Mouse (Mus musculus): ENCODE data around the gene Trim47. TPM values are rescaled to one million over a fixed set of nuclear protein-coding genes. Genes with fewer than 3 reads are reported as not detected.

Gene Trim47
- 10 to 100 TPM; 21.9 to 31.7 TPM for total RNA-seq (2021)
- long read RNA-seq, experiment 1, transcript Trim47-202 (6 exons, 2,192 nt), result major isoform, 52 of 93 reads
- long read RNA-seq, experiment 1, transcript Trim47-201 (6 exons, 2,204 nt), result minor isoform, 26 of 93 reads
- long read RNA-seq, experiment 1, partial matches to known transcripts, result 0 of 93 reads
- long read RNA-seq, experiment 1, other reads (novel, unspliced or antisense), result 14 of 93 reads
- long read RNA-seq, experiment 2, transcript Trim47-201 (6 exons, 2,204 nt), result minor isoform, 22 of 64 reads
- long read RNA-seq, experiment 2, transcript Trim47-202 (6 exons, 2,192 nt), result major isoform, 32 of 64 reads
- long read RNA-seq, experiment 2, partial matches to known transcripts, result 2 of 64 reads
- long read RNA-seq, experiment 2, other reads (novel, unspliced or antisense), result 7 of 64 reads

DNA sequence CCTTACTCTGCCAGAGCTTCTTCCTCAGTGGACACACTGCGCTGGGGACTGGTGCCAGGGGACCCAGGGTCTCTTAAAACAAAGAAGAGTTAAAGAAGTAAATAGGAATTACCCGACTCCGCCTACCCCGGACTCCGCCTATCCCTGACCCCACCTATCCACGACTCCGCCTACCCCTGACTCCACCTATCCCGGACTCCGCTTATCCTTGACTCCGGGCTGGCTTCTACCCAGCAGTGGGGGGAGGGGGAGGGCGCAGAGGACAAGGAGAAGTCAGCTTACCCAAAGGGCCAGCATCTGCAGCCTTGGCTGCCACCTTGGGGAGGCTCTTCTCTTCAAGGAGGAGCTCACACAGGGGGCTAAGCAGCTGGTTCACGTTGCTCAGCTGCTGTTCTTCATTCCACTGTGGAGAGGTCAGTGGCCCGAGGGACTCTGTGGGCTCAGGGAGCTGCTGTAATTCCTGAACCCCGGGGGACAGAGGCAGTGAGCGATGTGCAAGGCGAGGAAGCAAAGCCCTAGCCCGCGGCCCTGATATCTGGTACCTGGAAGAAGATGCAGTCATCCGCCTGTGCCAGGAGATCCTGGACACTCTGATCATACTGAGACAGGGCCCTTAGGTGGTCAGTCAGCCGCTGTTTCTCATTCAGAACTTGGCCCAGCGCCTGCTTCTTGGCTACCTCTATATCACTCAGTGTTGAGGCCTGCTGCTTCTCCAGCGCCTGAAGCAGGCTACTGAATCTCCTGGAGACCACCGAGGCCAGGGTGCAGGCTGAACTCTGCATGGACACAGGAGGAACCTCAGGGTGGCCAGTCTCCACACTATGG is at the start of gene Trim47:
Gene Trim47, minus strand, starts transcription at position 55 of the 825 bp plus-strand sequence.
- peak; percentile 77 for DNase-seq

- DNase-seq, result no peak
Observed at GRCm38 (mm10) chr11:116176010-116176409, 49.0 kb upstream of the Trim47 start.

GRCm38 (mm10) chr11:116174775-116175448 is 47.9 kb upstream of the Trim47 start:
- no peak for DNase-seq

DNA sequence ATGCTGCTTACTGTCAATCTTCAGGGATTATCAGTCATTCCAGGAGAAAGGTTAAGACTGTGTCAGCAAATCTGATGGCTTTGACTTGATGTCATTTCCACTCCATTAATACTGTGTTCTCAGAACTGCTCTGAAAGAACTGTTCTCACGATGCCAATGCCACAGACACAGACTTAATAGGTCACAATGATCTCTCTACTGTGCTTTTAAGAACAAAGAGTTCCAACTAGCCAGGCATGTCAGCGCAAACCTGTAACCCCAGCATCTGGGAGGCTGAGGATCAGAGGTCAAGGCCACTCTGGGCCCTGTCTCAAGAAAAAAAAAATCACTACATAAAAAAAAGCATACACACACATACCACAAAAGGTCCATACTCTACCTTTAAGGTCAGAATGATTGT is 44.9 kb upstream of the Trim47 start:
- no peak for DNase-seq

GRCm38 (mm10) chr11:116170003-116170800 is 43.2 kb upstream of the Trim47 start:
- no peak for DNase-seq

DNA sequence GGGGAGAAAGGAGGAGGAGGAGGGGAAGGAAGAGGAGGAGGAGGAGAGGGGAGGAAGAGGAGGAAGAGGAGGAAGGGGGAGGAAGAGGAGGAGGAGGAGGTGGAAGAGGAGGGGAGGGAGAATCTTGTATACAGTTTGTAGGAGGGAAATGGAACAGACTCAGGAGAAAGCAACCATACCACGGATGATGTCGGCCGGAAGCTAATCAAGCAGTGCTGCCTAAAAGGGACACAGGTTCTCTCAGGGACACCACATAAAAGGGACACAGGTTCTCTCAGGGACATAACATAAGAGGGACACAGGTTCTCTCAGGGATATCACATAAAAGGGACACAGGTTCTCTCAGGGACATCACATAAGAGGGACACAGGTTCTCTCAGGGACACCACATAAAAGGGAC is 42.2 kb upstream of the Trim47 start:
- no peak for DNase-seq

DNA sequence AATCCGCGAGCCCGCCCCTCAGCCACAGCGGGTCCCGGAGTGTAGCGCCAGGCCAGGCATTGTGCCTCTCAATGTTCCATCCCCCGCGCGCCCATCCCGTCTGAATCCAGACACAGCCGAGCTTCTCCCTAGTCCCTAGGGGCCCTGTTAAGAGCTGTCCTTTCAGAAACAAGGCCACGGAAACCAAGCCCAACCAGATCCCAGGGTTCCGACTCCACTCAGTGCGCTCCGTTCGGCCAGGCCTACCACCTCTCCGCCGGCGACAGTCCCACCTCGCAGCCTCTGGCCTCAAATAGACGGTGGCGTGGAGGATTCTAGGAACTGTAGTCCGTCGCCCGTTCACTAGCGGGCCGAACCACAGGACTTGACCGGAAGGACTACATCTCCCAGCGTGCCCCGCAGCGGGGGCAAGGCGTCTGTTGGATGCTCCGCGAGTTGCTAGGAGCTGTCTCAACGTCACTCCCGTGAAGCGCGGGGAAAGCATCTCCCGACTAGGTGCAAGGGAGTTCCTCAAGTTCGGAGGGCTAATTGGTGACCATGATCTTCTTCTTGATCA is 41.0 kb upstream of the Trim47 start, which contains the start of gene Fbf1:
Gene Fbf1, minus strand, starts transcription at position 283 of the 556 bp plus-strand sequence.
- peak; percentile 90 for DNase-seq

- DNase-seq, result no peak
Observed at GRCm38 (mm10) chr11:116167232-116167631, 40.2 kb upstream of the Trim47 start.

DNA sequence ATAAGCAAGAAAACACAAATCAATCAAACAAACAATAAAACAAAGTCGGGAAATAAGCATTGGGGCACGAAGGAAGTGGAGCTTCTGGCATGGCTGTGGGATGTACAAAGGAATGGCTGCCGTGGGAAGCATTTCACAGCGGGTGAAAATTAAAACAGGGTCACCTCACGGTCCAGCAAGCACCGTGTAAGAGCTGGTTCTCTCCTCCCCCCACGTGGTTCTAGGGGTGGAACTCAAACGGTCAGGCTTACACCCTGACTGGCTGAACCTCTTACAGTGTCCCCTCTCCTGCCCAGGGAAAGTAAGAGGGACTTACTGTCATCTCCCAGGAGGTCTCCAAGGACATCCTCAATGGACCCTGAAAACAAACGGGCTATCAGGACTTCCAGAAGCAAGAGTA is 36.0 kb upstream of the Trim47 start:
- DNase-seq, result no peak

GRCm38 (mm10) chr11:116162146-116162545 is 35.1 kb upstream of the Trim47 start:
- no peak for DNase-seq

DNA sequence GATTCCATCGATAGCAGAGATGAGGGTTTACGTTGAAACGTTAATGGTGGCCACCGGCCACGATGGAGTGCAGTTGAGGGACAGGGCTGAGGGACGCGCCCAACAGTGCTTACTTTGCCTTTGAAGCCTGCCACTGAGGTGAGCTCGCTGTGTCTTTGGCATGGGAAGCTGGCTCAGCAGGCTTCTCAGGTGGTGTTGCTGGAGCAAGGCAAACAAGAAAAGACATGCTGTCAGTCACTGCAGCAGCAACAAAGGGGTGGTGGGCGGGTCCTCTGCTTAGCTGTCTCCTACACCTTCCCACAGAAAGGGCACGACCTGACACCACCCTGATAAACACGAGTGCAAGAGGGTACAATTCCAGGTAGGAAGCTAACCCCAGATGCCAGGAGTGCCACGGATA is 34.3 kb upstream of the Trim47 start:
- DNase-seq, result no peak

DNA sequence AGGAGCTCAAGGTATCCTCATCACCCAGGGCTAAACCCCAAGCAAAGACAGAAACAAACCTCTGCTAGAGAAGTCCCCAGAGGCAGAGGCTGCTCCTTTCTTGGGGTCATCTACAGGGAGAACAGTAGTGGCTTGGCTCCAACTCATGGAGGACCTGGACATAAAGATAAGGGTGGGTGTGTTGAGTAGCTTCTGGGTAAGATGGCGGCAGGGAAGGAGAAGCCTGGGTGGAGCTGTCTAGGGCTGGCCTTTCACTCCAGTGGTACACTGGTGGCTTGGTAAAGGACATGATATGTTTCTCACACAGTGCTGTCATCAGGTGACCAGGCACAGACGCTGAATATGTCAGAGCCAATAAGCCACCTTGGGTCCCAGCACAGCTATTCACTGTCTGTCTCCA is 23.9 kb upstream of the Trim47 start:
- no peak for DNase-seq

DNA sequence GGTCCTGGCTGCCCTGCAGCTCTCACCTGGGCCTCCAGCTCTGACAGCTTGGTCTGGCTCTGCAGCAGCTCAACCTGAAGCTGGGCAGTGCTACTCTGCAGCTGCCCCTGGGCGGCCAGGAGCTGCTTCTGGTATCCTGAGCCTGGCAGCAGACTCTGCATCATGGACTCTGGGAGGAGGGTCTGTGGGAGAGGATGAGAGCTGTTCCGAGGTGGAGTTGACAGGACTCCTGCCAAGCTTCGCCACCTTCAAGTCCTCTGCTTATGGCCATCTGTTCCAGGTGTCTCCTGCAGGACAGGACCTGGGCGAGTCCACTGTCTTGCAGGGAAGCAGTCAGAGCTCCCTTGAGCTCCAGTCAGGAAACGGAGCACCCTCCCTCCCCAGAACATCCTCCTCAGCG is 22.3 kb upstream of the Trim47 start:
- no peak for DNase-seq

- DNase-seq, result no peak
Observed at GRCm38 (mm10) chr11:116148761-116149221, 21.8 kb upstream of the Trim47 start.

DNA sequence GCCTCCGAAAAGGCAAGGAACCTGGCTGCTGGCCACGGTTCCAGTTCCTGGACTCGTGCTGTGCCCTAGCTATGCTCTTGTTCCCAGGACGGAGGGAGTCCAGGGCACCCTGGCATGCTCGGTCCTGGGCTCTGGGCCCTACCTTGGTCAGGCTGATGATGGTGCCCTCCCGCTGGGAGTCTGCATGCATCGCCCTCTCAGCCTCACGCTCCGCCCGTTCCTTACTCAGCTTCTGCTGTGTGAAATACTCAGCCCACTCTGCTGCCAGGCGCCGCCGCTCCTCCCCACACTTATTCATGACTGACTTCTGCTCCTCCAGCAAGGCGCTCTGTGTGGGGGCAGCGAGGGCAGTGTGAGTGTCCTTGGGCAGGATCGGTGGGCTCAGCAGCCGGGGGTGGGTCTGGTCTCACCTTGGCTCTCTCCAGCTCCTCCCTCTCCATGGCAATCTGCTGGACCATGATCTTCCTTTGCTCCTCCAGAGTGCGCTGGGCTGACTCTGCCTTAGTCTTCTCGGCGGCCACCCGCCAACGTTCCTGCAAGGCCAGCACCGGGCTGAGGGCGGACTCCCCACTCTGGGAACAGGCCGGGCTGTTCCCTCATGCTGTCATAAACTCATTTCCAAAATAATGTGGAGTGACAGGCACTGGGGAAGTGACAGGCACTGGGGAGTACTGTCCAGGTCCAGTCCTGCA is 19.4 kb upstream of the Trim47 start:
- DNase-seq, result no peak

DNA sequence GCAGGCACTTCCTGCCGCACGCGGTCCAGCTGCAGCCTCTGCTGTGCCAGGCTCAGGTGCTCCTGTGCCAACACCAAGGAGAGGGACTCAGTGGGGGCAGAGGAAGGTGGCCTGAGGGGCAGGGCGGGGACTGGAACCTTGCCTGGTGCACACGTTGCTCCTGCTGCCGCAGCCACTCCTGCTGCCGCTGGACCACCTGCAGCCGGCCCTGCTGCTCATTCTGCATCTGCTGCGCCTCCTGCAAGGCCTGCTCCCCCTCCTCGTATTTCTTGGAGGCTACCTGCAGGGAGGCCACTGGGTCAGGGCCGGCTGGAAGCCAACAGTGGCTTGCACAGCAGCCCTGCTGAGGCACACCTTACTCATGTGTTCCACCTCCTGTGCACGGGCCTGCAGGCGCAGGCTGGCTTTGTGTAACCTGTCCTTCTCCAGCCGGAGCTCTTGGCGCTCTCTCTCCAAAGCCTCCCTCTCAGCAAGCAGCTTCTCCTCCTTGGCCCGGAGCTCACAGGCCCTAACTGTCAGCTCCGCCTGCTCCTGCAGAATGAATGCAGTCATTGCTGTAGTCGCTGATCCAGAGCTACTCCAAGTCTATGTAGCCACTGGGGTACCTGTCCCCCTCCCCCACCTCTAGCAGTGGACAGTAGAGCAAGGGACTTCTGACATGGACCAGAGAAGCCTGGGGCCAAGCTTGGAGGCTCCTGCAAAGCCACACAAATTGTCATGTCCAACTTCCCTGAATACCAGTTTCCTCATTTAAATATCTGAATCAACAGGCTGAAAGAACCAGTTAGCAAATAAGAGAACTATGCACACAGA is 18.7 kb upstream of the Trim47 start:
- DNase-seq, result no peak

GRCm38 (mm10) chr11:116143468-116143867 is 16.5 kb upstream of the Trim47 start:
- no peak for DNase-seq

DNA sequence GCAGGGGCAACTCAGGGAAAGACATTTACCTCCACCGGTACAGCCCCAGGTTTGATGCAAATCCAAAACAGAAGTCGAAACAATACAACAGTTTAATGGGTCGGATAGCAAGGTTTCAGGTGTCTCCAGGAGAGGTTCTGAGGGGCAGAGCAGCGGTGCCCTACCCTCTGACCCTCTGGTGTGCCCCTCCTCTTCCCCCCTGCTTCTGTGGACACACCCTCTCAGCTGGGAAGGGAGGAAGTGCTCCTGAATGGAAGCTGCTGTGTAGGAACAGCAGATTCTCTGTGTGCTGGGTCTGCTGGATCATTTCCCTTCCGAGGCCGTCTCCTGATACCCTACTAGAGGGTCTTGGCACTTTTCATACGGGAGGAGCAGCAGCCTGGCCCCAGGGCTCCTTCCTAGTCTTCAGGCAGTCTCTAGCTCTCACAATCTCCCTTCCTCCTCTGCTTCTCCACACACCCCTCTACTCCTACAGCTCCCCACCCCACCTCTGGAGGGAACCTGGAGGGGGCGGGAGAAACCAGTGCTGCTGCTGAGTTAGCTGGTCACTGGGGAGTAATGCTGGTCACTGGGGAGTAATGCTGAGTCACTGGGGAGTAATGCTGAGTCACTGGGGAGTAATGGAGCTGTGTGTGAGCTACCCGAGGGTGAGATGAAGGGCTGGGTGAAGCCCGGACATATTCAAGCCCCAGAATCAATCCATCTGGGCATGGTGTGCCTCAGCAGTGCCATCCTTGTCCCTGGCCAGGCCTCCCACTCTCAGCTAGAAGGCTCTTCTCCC is 15.4 kb upstream of the Trim47 start:
- no peak for DNase-seq
